Mouse (Mus musculus): ENCODE results near the gene Ccdc125.

DNA sequence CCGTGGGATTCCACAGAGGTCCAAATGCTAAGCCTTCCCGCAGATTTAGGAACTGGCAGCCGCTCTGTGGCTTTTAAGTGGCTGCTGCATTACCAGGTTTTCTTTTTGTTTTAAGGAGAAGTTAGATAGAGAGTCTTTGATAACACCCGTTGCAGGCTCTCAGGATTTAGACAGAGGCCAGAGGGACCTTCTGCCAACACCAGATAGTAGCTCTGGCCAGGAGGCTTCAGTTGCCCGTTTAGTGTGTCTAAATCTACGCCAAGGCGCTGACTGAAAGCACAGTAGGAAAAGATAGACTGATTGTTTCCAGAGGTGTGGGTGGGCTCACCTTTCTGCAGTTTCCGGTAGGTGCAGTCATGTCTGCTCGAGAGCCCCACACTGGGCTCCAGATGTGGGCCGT lies 55.7 kb downstream of the Ccdc125 start:
- no peak for TF ChIP-seq FLI1 (IDR thresholded peaks at IDR 0.05; ENCODE audit: low read length)
- TF ChIP-seq GATA1 (IDR thresholded peaks at IDR 0.05; ENCODE audit: borderline replicate concordance, low read length) = no peak
